Mouse (Mus musculus) v-Abl transformed pro-B cells (cell line): Measurements from ENCODE around the gene Six5.

Experiments
- in situ Hi-C, 2 experiments: fragments of 400-800 bp; cut with MboI; formaldehyde crosslinking; loops; one replicate each; pipeline ENCODE4 v1.15.1; 2025; ENCODE audit not compliant: unreplicated experiment in 2 of 2

Gene Six5

GRCm38 (mm10) chr7:19136168-19136567, 41.8 kb downstream of the Six5 start:
- in situ Hi-C loops, result loop anchor here in 1 of 2 experiments (5.0 kb wide), 1 partner anchor 36 kb away; no protein-coding TSS in a partner anchor

DNA sequence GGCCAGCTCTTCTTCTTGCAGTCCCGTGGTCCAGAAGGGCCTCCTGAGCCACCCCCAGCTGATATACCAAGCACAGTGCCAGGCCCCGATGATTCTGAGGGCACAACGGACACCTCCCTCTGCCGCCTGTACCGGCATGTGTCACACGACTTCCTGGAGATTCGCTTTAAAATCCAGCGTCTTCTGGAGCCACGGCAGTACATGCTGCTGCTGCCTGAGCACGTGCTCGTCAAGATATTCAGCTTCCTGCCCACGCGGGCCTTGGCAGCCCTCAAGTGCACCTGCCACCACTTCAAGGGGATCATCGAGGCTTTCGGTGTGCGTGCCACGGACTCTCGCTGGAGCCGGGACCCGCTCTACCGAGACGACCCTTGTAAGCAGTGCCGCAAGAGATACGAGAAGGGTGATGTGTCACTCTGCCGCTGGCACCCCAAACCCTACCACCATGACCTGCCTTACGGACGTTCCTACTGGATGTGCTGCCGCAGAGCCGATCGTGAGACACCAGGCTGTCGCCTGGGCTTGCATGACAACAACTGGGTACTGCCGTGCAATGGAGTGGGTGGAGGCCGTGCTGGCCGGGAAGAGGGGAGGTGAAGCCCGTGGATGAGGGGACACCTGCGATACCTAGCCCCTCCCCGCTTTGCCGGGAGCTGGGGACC, 42.4 kb downstream of the Six5 start:
- in situ Hi-C loops, result loop anchor here in 1 of 2 experiments (5.0 kb wide), 1 partner anchor 35 kb away; no protein-coding TSS in a partner anchor

DNA sequence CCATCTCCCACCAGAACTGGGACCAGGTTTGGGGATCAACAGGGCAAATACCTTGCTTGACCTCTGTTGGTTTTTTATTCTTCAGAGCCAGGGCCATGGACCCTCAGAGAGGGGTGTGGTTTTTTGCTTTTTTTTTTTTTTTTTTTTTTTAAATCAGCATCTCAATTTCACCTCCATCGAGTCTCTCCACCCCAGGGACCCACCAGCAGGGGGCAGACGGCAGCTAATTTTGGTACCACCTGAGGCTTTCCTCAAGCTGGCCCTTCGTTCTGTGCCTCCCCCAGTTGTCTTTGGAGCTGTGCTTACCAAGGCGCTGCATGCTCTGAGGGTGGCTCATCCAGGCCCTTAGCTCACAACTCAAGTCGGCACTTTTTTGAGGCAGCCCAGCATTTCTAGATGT, 43.0 kb downstream of the Six5 start:
- in situ Hi-C loops, result loop anchor here in 1 of 2 experiments (5.0 kb wide), 1 partner anchor 35 kb away; no protein-coding TSS in a partner anchor

DNA sequence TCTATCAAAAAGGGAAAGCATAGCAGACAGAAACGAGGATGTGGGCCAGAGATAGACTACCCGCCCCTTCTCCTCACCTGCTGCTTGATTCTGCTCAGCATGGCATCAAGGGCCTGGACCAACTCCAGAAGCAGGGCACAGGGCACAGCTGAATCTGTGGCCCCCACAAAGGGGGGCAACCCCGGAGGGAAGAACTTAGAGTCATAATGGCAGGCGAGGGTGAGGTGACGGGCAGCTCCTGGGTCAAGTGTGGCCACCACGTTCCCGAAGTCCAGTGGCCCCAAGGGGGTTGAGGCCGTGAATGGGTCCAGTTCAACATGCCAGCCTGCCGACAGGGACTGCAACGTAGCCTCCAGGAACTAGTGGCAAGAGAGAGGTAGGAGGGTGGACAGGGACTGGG, 52.4 kb downstream of the Six5 start:
- in situ Hi-C loops, result no loop called here

- in situ Hi-C loops, result no loop called here
Measured at GRCm38 (mm10) chr7:19147497-19148045, 53.2 kb downstream of the Six5 start.
